Mouse (Mus musculus) liver, postnatal 0 days (tissue): ENCODE measurements around the gene Mtcl1.

Experiments
- CTCF ChIP-seq: sonication (generic); IDR thresholded peaks from 2 replicates; pipeline ENCODE4 v1.5.1; 2016; ENCODE audit warnings: antibody characterized with exemption, low read depth
- EP300 ChIP-seq: IDR thresholded peaks from 2 replicates; pipeline ENCODE4 v1.6.1; 2016; ENCODE audit warnings: antibody characterized with exemption, low read depth, mild to moderate bottlenecking

DNA sequence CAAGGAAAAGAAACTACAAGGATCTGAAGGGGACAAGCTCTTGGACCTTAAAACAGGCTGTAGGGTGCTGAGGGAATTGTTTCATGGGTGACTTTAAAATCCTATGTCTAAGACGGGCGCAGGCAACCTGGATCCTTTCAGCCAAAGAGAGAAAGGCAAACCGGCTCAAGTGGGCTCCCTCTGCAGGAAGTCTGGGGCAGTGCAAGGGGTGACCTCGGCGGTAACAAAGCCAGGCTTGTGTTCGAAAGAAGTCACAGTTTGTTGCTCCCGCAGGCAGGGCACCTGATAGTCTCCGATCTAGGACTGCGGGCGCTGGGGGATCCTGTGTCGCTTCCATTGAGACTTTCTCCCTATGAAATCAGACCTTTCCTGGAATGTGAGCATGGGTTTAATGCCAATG is 36.2 kb upstream of the Mtcl1 start:
- TF ChIP-seq CTCF (peak; percentile 77), EP300 (no peak)
